Mouse (Mus musculus) granulocyte monocyte progenitor cell, adult 5-6 weeks (primary cell): ENCODE measurements at regions not wholly inside any gene's neighbourhood (a gene's known extent, or its start where the extent isn't known, plus 50 kb on each side); places are given as distances from the start of the nearest gene placed in this dataset.

Experiments
- ATAC-seq: replicated peaks from 2 replicates; pipeline ENCODE4 v1.8.0; 2016; ENCODE audit warnings: mild to moderate bottlenecking, moderate TSS enrichment, inconsistent platforms; ENCODE audit not compliant: poor library complexity, severe bottlenecking

DNA sequence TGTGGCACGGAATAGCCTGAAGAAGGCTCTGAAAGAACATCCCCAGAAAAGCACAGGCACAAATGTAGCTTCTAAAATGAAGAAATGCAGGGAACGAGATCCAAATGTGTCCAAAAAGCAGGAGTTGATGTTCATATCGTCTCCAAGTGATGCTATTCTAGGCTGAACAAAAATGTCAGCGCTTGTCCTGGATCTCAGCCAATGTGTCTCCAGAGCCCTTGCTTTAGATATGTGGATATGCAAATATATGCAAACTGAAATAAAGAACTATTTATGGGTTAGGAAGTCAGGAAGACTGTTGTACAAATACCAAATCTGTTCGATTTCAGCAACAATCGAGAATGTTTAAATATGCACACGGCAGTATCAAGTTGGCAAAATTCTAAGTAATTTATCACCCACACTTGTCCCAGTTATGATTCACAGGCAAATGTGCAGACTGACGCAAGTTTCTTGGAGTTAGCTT lies 320.4 kb downstream of the Synb start:
- ATAC-seq: no peak

DNA sequence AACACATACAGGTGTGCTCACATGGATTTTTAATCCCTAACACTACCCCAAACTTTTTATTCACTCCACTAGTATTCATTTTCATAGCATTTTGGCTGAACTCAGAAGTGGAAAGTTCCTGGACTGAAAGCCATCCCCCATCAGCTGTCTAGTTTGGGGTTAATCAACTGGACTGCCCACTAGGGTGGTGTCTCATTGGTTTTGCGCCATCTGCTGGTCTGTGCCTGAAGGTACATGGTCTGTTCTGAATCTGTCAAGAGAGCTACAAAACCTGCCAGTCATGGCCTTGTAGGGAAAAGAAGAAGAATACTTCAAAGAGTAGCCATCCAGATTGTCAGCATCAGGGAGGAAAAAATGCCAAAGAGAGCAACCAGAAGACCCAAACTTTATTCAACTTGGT lies 327.3 kb downstream of the Synb start:
- peak; percentile 79 for ATAC-seq

DNA sequence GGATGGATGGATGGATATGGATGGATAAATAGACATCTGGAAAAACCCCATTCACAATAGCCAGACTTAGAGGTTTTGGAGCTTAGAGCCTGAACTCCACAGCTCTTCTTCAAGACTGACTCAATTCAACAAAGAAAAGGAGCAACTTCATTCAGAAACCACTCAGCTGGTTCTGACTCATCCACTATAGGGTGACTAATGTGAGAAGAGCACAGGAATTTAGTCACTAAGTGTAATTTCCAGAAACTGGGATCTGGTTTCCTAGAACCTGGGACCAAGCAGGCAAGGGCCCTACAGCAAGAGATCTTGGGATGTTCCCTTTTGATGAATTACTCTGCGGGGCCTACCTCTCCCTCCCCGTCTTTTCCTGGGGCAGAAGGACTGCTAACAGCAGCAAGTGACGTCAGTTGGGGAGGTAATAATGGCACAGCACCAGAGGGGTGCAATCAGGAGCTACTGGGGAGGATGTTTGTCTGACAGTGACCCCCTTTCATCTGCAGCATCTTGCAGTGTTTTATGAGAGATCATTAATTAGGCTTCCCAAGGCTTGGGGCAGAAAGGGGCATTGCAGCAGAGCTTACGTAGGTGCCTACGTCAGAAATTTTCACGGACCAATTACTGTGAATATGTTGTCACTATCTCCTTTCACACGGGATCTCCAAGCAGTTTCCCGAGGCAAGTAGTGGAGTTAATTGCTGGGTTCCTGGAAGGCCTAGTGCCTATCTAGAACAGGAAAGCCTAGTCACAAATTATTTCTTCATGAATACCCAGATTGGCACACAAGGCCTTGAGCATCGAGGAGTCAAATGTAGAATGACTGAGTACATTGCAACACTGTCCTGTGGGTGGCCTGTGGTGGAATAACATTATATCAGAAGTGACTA lies 339.3 kb downstream of the Synb start:
- no peak for ATAC-seq

DNA sequence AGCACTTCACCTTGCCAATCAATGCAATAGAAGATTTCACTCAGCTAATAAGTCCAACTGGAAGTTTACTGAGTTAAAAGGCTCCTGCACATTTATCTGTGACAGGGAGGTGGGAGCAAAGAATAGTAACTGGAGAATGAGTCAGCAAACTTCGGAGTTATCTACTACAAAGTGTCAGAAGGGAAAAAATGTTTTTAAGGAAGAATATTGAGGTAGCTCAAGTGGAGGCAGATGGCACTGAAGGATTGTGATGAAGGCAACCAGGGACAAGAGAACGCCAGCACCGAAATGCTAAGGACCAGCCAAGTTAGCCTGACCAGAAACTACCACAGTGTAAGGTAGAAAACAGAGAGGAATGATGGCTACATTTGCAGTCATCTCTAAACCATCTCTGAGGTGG lies 348.2 kb downstream of the Synb start:
- no peak for ATAC-seq

DNA sequence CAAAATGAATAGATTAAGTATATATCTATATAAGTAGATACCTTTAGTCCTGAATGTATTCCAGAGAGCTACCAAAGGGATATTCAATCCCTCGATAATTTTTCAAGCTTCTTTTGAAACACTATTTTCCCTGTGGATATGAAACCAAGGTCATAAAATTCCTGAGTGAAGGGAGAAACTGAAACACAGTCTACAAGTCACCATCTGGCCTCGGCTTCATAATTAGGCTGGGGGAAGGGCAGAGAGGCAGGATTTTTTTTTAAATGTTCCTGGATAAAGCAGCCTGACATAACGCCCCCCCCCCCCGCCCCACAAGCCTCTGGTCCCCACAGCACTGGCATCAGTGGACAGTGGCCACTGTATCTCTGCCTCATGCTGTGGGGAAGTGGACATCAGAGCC lies 348.7 kb downstream of the Synb start:
- ATAC-seq: no peak

DNA sequence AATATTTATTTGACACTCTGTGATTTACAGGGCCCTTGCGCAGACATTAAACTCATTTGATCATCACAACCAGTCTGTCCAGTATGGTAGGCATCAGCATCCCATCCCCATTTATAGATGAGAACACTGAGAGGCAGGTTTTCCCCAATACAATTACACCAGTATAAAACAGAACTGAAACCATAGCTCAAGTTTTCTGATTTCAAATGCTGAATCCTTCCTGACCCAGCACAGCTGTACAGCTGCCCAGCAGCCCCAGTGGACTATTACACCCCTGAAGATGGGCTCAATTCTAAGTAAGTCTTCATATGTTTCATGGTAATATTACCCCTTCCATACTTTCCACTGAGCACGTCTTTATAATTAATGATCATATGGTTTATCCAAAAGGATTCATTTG lies 352.3 kb downstream of the Synb start:
- ATAC-seq: no peak

DNA sequence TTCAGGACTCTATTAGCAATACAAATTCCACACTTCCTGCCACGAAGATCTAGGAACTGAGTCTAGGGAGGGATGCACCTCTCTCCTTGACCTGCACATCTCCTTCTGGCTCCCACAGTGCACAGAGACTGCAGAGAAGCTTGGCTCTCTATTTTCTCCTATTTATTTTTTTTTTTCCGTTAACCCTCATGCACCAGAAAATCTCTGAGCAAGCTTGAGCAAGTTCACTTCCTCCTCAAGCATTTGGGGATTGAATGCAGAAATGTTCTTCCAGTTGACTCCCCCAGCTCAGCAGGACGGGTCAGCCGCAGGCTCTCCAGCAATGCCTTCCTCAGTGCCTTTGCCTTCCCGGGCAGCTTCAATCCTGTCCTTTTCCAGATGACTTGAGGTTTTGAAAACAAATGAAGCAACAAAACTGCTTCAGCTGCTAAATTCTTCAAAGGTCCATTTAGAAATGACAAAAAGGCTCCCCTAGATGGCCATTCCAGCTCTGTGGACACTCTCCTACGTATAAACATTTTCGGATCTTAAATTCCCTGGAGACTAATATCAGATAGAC lies 352.9 kb downstream of the Synb start:
- no peak for ATAC-seq

DNA sequence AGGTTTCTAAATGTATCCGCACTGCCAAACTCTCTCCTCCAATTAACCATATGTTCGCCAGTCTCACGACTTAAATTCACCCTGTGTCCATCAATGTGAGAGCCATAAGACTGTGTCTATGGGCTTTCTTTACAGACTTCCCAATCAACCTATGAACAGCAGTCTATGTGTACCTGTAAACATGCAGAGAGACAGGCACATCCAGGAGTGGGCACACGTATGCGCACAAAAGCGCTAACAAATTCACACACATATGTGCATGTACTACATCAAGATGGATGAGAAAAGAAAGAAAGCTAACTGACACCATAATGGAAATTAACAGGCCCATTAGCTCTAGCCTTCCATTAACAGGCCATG lies 358.8 kb downstream of the Synb start:
- ATAC-seq: no peak

DNA sequence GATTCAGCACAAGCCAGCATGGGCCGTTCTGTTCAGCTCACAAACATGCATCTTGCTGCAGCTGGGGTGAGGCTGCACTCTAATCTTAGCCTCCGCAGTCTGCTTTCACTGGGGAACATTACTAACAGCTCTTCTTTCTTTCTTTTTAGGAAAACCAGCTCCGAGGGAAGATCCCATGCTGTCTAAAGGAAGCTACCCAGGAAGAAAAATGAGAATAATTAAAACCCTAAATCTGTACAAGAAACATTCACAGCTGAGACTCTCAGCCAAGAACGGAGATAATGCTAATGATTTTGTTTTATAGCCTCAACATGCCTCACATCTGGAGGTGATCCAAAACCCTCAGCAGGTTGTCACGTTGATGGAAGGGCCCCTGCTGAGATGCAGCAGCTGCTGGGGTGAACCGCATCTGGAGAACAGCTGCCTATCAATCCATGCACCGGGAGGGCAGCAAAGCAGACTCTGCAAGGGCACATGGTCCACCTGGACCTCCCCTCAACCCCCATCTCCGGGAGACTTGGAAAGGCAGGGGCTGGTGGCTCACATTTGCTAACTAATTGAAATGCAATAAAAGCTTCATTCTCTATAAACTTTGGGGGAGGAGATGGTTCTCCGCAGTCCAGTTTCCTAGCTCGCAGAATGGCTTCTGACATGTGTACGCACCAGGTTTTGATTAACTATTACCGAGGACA lies 359.3 kb downstream of the Synb start:
- ATAC-seq: no peak

DNA sequence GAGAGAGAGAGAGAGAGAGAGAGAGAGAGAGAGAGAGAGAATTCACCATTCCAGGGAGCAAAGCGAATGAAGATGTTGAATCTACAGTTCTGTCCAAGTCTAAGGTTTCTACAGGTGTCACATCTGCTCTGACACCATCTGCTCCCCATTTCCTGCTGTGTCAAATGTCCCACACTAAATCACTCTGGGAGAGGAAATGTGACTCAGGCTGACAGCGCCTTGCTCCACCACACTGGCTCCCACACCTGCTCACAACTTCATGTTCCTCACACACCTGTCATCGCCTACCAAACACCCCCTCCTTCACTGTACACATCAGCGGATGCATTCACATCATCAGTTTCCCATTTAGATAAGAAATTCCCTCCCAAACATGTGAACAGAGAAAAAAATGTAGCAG lies 366.3 kb downstream of the Synb start:
- ATAC-seq: no peak

DNA sequence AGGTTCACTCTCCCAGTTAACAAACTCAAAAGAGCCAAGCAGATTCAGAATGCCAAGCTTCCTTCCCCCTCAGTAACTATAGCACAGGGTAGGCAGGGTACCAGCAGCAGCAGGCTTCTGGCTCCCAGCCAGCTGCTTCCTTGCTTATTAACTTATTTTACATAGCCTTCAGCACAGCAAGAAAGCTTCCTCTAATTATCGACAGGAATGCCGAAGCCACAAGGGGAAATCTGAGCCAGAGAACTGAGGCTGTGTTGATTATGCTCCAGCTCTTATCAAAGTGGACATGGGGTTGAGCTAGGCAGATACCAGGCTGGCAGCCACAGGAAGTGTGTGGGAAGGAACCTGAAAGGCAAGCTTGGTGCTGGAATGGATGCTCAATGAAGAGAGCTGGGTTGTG lies 371.0 kb downstream of the Synb start:
- ATAC-seq: no peak

DNA sequence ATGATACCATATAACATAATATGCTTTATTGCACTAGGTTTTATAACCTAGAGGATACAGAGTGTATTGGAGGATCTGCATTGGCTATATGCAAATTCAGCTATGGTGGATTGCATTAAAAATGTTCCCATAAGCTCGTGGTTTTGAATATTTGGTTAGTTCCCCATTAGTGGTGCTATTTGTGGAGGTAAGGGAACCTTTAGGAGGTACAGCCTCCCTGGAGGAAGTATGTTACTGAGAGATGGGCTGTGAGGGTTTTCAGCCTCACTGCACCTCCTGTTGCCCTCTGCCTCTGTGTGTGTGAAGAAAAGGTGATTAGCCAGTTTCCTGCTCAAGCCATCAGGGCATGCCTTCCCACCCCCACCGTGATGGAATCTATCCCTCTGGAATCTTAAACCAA lies 372.1 kb downstream of the Synb start:
- ATAC-seq: no peak

DNA sequence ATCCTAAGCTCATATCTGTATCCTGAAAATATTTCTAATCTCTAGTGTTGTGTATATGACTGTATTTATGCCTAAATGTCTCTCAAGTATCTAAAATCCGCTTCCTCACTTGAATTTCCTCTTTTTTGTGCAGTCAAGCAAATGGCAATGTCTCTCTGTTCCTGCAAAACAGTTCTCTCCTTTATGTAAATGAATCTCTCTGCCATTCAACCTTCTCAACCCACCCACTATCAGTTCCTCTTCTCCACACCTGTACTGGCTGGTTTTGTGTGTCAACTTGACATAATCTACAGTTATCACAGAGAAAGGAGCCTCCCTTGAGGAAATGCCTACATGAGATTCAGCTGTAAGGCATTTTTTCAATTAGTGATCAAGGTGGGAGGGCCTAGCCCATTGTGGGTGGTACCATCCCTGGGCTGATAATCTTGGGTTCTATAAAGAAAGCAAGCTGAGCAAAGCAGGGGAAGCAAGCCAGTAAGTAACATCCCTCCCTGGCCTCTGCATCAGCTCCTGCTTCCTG lies 375.5 kb downstream of the Synb start:
- no peak for ATAC-seq

DNA sequence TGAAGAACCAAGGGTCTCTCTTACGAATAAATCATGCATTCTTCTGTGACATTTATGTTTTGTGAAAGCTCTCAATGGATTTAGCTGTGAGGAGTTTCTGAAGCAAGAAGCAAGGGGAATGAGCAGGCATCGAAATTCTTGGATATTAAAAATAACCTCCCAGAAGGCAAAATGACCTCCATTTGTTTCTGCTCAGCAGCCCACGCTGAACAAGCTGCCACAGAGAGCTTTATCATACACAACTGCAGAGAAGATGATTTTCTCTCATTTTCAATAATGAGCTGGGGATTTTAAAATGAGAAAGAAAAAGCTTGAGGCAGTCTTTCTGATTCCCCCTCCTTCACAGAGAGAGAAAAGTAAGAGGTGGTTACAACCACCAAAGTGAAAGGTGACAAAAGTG lies 394.2 kb downstream of the Synb start:
- no peak for ATAC-seq

DNA sequence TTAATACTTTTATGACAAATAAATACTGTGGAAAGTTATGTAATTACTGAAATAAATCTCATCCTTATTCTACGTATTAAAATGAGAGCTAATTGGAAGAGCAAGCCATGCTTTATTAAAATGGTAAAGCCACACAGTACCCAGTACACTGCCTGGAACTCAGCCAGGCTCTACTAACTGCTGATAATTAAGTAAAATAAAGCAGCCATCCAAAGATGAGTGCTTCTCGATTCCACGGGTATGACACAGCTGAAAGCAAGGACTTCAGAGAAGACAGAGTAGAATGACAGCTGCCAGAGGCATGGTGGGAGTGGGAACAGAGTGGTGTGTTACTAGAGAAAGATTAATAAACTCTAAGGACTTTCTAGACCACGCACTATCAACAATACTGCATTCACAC lies 416.9 kb downstream of the Synb start:
- ATAC-seq: no peak

DNA sequence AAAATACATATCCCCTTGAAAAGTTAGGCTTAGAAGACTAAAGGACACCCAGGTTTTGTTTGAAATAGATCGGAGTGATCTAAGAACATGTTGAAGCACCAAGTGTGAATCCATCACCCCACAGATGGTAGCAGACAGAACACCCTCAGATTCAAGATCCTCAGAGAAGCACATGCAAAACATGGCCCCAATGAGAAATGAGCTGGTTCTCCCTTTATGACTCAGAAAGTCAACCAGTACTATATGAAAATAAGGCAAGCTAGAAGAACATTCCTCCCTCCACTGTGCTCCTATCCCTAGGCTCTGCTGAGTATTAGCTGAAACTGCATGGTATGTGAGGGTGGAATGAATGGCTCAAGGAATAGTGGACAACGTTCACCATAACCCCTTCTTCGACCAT lies 433.0 kb downstream of the Synb start:
- ATAC-seq: no peak

DNA sequence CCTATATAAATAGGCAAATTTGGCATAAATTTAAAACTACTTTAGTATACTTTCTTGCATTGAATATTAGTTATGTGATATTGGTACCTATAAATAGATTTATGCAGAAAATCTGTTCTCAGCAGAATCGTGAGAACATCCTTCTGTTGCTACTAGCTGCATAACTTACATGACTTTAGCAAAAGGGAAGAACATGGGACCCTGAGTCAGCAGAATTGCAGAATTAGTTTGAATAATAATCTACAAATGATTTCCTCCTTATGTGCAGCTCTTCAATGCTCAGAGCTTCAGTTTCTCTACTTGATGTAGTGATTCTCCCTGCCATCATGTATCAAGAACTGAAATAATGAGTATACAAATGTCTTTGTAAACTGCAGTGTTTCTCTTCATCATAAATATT lies 436.2 kb downstream of the Synb start:
- ATAC-seq: no peak

DNA sequence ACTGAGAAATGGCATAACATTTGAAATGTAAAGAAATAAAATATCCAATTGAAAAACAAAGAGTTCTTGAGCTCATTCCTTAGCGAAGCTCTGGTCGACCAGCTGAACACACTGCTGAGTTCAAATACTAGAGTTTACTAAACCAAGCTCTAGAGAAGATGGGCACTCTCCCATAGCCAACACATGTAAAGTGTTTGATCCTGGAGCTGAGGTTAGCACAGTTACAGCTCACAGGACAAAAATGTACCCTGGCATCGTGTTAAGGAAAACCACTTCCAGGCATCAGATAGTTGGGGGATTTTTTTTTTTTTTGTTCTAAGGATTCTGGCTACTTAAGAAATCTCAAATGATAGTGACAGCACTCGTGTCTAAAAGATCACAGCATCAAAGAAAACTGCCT lies 445.6 kb downstream of the Synb start:
- no peak for ATAC-seq

DNA sequence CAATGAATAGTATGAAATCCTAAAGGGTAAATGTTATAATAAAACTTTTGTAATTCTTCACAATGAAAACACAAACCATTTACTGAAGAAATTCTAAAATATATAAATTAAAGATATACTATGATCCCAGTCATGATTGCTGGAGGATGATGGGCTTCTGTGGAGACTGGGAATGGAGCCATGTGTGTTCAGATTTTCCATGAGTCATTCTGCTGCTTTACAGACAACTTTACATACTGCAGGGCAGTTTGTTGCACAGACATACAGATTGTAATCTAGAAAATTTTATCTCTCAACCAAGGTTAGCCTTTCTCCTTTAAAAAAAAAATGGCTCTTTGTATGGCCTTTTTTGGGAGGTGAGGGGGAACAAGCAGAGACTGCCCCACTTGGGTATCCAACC lies 446.5 kb downstream of the Synb start:
- ATAC-seq: no peak

DNA sequence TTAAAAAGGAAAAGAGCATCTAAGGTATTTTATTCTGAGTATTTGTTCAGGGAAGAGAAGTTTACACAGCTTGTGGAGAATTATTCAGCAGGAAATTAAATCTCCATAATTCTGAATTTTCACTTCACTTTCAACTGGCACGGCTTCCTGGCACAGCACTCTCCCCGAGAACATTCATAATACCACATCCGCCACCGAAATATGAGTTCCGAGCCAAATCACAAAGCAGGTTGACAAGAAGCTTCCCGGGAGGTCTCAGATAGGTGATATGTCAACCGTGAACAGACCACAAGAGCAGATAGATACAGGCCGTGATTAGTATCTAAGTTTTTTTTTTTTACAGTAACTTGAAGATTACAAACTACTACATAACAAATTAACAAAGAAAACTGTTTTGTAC lies 473.9 kb downstream of the Synb start:
- no peak for ATAC-seq

DNA sequence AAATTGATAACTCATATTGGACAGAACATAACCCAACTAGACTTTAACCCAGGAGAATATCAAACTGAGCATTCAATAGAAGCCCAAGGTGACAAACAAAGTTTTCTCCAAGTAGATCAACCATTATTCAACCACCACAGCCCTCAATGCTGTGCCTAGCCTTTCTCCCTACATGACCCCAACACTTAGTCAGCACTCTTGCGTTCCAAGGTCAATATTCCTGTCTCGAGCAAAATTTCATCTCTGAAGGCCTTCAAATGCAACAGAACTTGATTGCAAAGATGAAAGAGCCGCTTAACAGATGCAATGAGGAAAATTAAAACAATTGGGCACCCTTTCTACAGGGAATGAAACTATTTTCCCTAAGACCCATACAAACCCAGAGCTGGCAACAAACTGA lies 485.1 kb downstream of the Synb start:
- no peak for ATAC-seq

DNA sequence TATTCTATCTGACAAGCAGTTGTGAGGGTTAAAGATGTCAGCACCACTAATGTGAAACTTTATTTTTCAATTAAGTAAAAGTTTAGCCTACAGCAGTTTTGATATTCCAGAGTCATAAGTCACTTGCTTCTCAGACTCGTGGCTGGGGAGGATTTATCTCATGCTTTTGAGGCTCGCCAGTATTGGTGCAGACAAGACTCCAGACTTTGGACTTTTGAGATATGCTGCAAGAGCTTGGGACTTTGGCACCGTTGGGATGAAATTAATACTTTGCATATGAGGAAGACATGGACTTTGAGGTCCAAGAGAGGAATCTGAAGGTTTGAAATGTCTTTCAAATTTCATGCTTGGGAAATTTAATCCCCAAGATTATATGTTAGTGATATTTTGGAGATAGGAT lies 486.2 kb downstream of the Synb start:
- no peak for ATAC-seq
